In the genomic region with DNA sequence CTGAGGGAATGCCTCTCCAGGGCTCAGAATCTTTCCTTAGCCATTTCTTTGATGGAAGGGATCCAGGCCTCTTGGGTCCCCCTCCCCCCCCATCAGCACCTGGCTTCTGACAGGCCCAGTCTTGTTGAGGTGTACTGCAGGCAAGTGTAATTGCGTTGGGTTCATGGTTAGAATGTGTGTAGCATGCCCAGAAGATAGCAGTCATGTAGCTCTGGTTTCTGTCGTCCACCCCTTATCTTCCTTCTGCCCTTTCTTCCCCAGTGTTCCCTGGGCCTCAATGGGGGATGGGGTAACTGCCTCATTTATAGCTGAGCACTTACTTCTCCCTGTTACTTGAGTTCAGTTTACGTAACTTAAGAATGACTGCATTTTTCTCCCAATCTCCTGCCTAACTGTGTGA, we compare ENCODE assay signal across 13 mouse cellular contexts.
DNase-seq lines count a peak whose midpoint lies in the region; ATAC-seq lines count a peak whose summit lies in the region.
"Had no signal": no experiment of that assay in that cellular context is flagged by ENCODE, and none has a peak within 500 bp of the region (broad histone marks: within the 10 kb centered on the region; RNA-seq: fewer than 3 reads in every experiment).

No protein-coding gene starts in this region.

- peak overlapping the region; percentile 72 for H3K27ac ChIP-seq in heart, embryonic 15.5 days
- H3K27ac ChIP-seq in liver, embryonic 12.5 days = peak overlapping the region; percentile 80
- H3K27ac ChIP-seq: neural tube, embryonic 12.5 days had no signal

- no peaks in the 10 kb centered on the region for H3K27me3 ChIP-seq in heart, embryonic 15.5 days
- H3K27me3 ChIP-seq in liver, embryonic 12.5 days (replicated peaks) = no peaks in the 10 kb centered on the region
- H3K27me3 ChIP-seq: neural tube, embryonic 12.5 days had no signal

- H3K36me3 ChIP-seq in heart, embryonic 15.5 days = no peaks in the 10 kb centered on the region
- peaks cover 91% of the 10 kb centered on the region for H3K36me3 ChIP-seq in liver, embryonic 12.5 days

- H3K4me2 ChIP-seq in heart, embryonic 15.5 days = peak overlapping the region; percentile 14; the same call in 1 of the 2 replicates
- peak overlapping the region; percentile 46 for H3K4me2 ChIP-seq in liver, embryonic 12.5 days
- H3K4me2 ChIP-seq: neural tube, embryonic 12.5 days had no signal

- H3K9ac ChIP-seq in heart, embryonic 15.5 days = no peak overlapping the region
- peak overlapping the region; percentile 14 for H3K9ac ChIP-seq in liver, embryonic 12.5 days
- H3K9ac ChIP-seq: neural tube, embryonic 12.5 days had no signal

- peak; percentile 85 for DNase-seq in heart, adult 11 months
- no peak for DNase-seq in heart, adult 8-10 months (ENCODE audit: low spot score)
- DNase-seq in MEL-GATA-1-ER (ENCODE audit: extremely low read depth, low read depth) = peak; percentile 54
- no peak for DNase-seq in cerebellum, postnatal 14 days
- no peak for DNase-seq in spleen, adult 12 weeks (ENCODE audit: low spot score)
- DNase-seq in cerebellum, postnatal 10 days = no peak
- DNase-seq: kidney, postnatal 10 days; lung, adult 2 months; right cerebral cortex, postnatal 25 days; thymus, postnatal 14 days had no signal

- no peak overlapping the region for H3K4me3 ChIP-seq in heart, embryonic 15.5 days
- no peak overlapping the region for H3K4me3 ChIP-seq in liver, embryonic 12.5 days
- H3K4me3 ChIP-seq: neural tube, embryonic 12.5 days had no signal

- peak; percentile 64 for ATAC-seq in heart, embryonic 15.5 days (replicated peaks; ENCODE audit: insufficient number of reproducible peaks, insufficient read depth, low FRiP score, low read depth)
- peak; percentile 73 for ATAC-seq in liver, embryonic 12.5 days

- WGBS in heart, embryonic 15.5 days = 24% methylated on average over 3 of the region's 3 CpGs
- 17% methylated on average over 3 of the region's 3 CpGs for WGBS in liver, embryonic 12.5 days (ENCODE audit: insufficient replicate concordance)

- no peaks in the 10 kb centered on the region for H3K9me3 ChIP-seq in heart, embryonic 15.5 days (replicated peaks)
- no peaks in the 10 kb centered on the region for H3K9me3 ChIP-seq in liver, embryonic 12.5 days (replicated peaks)
- H3K9me3 ChIP-seq: neural tube, embryonic 12.5 days had no signal

- H3K4me1 ChIP-seq in heart, embryonic 15.5 days (replicated peaks) = peaks cover 39% of the 10 kb centered on the region
- H3K4me1 ChIP-seq in liver, embryonic 12.5 days = peaks cover 61% of the 10 kb centered on the region
- H3K4me1 ChIP-seq: neural tube, embryonic 12.5 days had no signal

Comparison
In these comparisons a context has a peak if more than half of its experiments do, and no peak if none do; other contexts are left out.
1. DNase-seq: peak in heart, adult 11 months (single experiment) and MEL-GATA-1-ER (single experiment); none in heart, adult 8-10 months (single experiment), cerebellum, postnatal 14 days (0 of 2), spleen, adult 12 weeks (single experiment) and cerebellum, postnatal 10 days (0 of 2).